Mouse (Mus musculus) spleen, embryonic (tissue): ENCODE data around the gene Tcte1.

Experiments used
- CTCF ChIA-PET: fragments of 350-600 bp; sonication (Branson Sonifier 250); formaldehyde crosslinking; loops from one replicate; lab custom pipeline; 2022; lab: Charles Lee

Gene Tcte1

DNA sequence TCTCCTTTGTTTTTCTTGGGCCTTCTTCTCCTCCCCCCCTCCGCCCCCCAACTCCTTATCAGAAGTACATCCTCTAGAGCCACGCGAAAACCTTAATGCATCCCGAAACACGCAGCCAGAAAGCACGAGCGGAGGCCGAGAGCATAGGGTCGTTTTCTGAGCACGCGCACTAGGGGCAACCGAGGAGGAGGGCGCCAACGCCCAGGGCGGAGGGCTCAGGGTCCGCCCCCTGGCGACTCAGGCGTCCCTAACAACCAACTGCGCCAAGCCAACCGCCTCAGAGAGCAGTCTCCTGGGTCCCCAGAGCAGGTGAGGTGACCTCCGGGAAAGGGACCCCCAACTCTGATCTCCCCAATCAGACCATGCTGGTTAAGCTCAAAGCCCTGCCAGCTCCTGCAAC lies at the start of gene Tcte1:
TSS of gene Tcte1 (plus strand) at position 172 of the 400 bp plus-strand sequence.
- CTCF ChIA-PET: no interaction called here

DNA sequence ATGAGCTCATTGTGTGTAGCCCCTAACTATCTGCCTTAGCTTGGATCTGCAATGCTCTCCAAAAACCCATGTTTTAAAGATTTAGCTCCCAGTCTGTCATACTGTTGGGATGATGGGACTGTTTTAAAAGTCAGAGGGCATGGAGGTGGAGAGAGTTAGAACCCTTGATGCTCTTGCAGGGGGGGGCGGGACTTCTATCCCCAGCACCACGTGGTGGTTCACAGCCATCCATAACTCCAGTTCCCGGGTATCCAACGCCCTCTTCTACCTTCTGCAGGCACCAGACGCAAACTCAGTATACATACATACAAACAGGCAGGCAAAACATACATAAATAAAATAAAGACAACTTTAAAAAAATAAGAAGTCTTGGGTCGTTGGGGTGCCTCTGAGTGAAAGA lies 49.6 kb upstream of the Tcte1 start:
- CTCF ChIA-PET: no interaction called here

- CTCF ChIA-PET: no interaction called here
Measured at GRCm38 (mm10) chr17:45474146-45474545, 49.1 kb upstream of the Tcte1 start.

DNA sequence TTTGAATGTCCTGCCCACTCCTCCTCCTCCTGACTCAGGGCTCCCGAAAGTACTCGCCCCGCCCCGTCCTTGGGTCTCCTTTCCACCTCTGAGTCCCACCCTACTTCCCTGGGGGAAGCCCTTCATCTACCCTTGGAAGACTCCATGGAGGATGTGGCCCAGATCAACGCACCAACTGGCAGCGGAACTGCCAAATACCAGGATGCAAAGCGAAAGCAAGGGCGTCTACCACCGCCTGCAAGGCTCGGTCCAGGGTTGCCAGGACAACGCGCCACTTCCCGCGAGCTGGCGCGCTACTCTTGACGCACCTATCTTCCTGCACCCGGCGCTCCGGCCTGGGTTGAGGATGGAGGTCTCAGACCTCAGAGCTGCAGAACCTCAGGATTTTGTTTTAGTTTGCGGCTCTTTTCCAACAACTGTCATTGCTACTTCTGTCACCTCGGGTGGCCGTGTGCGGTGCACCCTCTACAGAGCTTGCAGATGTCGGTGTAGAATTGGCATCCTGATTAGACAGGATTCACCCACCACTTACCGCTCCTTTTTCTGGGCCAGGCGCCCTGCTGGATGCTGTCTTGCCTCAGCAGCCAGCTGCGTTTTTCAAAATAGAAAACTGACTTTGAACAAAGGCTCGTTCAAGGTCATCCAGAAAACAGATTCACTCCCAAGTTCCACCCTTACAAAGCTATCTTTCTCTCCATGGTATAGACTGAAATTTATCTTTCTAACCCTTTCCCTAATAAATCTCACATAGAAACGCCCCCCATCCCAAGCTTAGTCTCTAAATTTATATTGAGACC lies 48.4 kb upstream of the Tcte1 start, which contains the start of gene Spats1:
TSS of gene Spats1 (minus strand) at position 747 of the 797 bp plus-strand sequence.
- CTCF ChIA-PET: interaction anchor here (0.5 kb wide), 1 partner anchor 675 kb away, joined by 6 read pairs; no protein-coding TSS in a partner anchor

GRCm38 (mm10) chr17:45478234-45478825 lies 44.9 kb upstream of the Tcte1 start:
- CTCF ChIA-PET: interaction anchor here (0.6 to 1.2 kb wide), 6 partner anchors 9 to 1127 kb away, joined by 3 to 4 read pairs (median 3); no protein-coding TSS in a partner anchor

GRCm38 (mm10) chr17:45480429-45480828 lies 42.8 kb upstream of the Tcte1 start:
- CTCF ChIA-PET: interaction anchor here (0.6 kb wide), 1 partner anchor 74 kb away, joined by 11 read pairs; no protein-coding TSS in a partner anchor

- CTCF ChIA-PET: no interaction called here
Measured at GRCm38 (mm10) chr17:45485581-45485980, 37.7 kb upstream of the Tcte1 start.

- CTCF ChIA-PET: no interaction called here
Measured at GRCm38 (mm10) chr17:45487216-45487615, 36.0 kb upstream of the Tcte1 start.

GRCm38 (mm10) chr17:45488321-45489254 lies 34.6 kb upstream of the Tcte1 start:
- CTCF ChIA-PET: no interaction called here

DNA sequence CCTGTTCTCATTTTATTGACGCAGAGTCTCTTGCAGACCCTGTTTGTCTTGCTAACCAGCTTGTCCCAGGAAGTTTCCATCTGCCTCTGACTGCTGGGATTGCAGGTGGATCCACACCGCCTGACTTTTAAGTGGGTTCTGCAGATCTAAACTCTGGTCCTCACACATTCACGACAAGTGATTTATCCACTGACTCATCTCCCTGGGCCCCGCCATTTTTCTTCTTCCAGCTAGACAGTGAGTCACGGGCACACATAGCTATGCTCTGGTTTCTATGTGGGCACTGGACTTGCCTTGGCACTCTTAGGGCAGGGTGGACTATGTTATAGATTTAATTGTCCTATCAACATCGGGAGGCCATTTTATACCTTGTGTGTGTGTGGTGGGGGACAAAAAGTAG lies 33.5 kb upstream of the Tcte1 start:
- CTCF ChIA-PET: no interaction called here

GRCm38 (mm10) chr17:45490532-45491154 lies 32.6 kb upstream of the Tcte1 start:
- CTCF ChIA-PET: interaction anchor here (0.6 kb wide), 1 partner anchor 20 kb away, joined by 5 read pairs; no protein-coding TSS in a partner anchor

GRCm38 (mm10) chr17:45495398-45495797 lies 27.8 kb upstream of the Tcte1 start:
- CTCF ChIA-PET: interaction anchor here (0.6 kb wide), 1 partner anchor 839 kb away, joined by 4 read pairs; no protein-coding TSS in a partner anchor

- CTCF ChIA-PET: interaction anchor here (1.4 kb wide), 1 partner anchor 50 kb away, joined by 3 read pairs; no protein-coding TSS in a partner anchor
Measured at GRCm38 (mm10) chr17:45498397-45498796, 24.8 kb upstream of the Tcte1 start.

DNA sequence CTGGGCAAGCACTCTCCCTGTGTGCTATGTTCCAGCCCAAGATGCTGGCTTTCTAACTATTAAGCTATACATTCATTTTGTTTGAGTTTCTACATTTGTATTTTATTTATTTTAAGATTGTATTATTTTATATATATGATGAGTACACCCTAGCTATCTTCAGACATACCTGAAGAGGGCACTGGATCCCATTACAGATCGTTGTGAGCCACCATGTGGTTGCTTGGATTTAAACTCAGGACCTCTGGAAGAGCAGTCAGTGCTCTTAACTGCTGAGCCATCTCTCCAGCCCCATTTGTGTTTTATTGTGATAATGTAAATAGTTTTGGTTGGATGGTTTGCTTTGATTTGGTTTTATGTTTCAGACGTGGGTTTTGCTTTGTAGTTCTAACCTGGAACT lies 23.7 kb upstream of the Tcte1 start:
- CTCF ChIA-PET: no interaction called here

DNA sequence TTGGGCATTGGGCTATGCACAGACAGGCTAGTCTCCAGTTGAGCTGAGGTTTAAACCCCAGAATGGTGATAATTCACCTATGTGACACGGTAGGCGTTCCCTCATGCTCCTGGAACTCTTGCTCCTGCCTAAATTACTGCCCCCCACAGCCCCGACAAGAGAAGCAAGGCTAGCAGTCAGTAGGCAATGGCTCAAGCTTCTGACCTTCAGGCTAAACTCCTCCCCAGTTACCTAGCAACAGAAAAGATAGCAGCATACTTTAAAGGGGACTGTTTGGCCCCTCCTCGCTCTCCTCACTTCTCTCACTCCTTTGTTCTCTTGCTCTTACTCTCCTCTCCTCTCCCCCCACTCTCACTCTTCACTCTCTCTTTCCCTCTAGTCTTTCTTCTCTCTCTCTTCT lies 22.3 kb upstream of the Tcte1 start:
- CTCF ChIA-PET: interaction anchor here (0.6 kb wide), 1 partner anchor 42 kb away, joined by 3 read pairs; no protein-coding TSS in a partner anchor

GRCm38 (mm10) chr17:45502324-45502723 lies 20.9 kb upstream of the Tcte1 start:
- CTCF ChIA-PET: no interaction called here

DNA sequence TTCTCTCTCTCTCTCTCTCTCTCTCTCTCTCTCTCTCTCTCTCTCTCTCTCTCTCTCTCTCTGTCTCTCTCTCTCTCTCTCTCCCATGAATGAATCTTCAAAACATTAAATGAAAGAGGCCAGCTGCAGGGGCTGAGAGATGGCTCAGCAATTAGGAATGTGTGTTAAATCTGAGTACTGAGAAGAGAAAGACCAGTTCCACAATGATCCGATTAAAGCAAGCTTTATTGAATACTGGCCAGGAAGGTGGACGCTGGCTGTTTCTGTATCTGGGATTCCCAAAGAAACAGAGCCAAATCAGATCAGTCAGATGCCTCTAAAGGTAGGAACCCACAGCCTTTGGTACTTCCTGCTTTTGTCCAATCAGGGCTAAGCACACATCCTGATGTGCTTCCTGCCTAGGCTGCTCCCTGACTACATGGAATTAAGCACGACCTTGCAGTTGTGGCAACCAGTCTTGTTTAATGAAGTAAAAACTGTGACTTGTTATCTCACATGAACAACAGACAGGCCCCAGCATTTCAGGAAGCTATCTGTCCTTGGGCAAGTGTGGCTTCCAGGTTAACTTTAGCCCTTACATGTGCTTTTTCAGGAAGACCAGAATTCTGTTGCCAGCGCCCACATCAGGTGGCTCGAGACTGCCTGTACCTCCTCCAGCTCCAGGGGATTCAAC lies 19.8 kb upstream of the Tcte1 start:
- CTCF ChIA-PET: no interaction called here

GRCm38 (mm10) chr17:45505941-45506465 lies 17.2 kb upstream of the Tcte1 start:
- CTCF ChIA-PET: interaction anchor here (0.8 kb wide), 1 partner anchor 10 kb away, joined by 3 read pairs; no protein-coding TSS in a partner anchor

DNA sequence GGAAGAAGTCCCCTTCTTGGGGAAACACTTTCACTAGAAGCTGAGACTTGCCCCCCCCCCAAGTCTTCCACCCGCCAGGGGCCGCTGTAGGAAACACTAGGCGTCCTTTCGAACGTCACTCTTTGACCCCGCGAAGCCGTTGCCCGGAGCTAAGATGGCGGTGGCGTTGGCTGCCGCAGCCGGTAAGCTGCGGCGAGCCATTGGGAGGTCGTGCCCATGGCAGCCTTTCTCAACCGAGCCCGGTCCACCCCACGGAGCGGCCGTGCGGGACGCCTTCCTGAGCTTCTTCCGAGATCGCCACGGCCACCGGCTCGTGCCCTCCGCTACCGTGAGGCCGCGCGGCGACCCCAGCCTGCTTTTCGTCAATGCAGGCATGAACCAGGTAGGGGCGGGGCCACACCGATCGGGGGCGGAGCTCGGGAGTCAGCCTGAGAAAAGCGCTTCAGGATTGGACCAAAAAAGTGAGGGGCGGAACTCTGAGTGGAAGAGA lies 16.5 kb upstream of the Tcte1 start, which contains the start of gene Aars2:
TSS of gene Aars2 (plus strand) at position 142 of the 490 bp plus-strand sequence.
- CTCF ChIA-PET: interaction anchor here (0.8 kb wide), 1 partner anchor 10 kb away, joined by 3 read pairs; no protein-coding TSS in a partner anchor
